Mouse (Mus musculus): ENCODE measurements around the gene Trnp1.

DNA sequence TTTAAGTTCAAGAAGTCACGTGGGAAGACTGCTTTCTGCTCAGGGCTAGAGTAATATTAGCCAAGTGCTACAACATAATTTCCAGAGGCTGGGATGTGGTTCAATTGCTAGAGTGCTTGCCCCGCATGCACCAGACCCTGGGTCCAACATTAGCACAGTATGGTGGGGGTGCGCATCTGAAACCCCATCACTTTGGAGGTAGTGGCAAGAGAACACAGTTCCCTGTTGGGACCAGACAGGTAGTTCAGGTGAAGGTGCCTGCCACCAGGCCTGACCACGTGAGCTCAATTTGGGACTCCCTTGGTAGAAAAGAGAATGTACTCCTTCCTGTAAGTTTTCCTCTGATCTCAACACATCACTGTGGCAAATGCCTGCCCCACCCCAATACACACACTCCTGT lies 3.5 kb downstream of the Trnp1 start:
- TF ChIP-seq POLR2A (IDR thresholded peaks at IDR 0.05; ENCODE audit: borderline replicate concordance, extremely low read depth, low read depth, low read length) (no peak), CTCF (IDR thresholded peaks at IDR 0.05; ENCODE audit: insufficient read depth, low read length) (no peak)
